Mouse (Mus musculus) midbrain, embryonic 15.5 days (tissue): ENCODE measurements around the gene Dhrs2. TPM values are rescaled to one million over a fixed set of nuclear protein-coding genes. Genes with fewer than 3 reads are reported as not detected.

Experiments used
- ATAC-seq: fragments of 200-750 bp; cut with Nextera tagmentation; replicated peaks from 2 replicates; pipeline ENCODE4 v1.8.0; 2017; ENCODE audit warnings: moderate TSS enrichment
- H3K27ac ChIP-seq: fragments of 300-500 bp; sonication (generic); 2 replicates; pipeline ENCODE4 v1.5.1; 2015; ENCODE audit warnings: mild to moderate bottlenecking, inconsistent platforms
- H3K27me3 ChIP-seq: fragments of 300-500 bp; sonication (generic); replicated peaks from 2 replicates; pipeline ENCODE4 v1.6.1; 2015; ENCODE audit warnings: inconsistent platforms
- H3K36me3 ChIP-seq: fragments of 300-500 bp; sonication (generic); replicated peaks from 2 replicates; pipeline ENCODE4 v1.6.1; 2015; ENCODE audit warnings: inconsistent platforms
- H3K4me1 ChIP-seq: fragments of 300-500 bp; sonication (generic); 2 replicates; pipeline ENCODE4 v1.6.1; 2015; ENCODE audit warnings: inconsistent platforms
- H3K4me2 ChIP-seq: fragments of 300-500 bp; sonication (generic); 2 replicates; pipeline ENCODE4 v1.6.1; 2015; ENCODE audit warnings: inconsistent platforms, mild to moderate bottlenecking, moderate library complexity
- H3K4me3 ChIP-seq: fragments of 300-500 bp; sonication (generic); 2 replicates; pipeline ENCODE4 v1.5.1; 2015; ENCODE audit warnings: mild to moderate bottlenecking, inconsistent platforms
- H3K9ac ChIP-seq: fragments of 300-500 bp; sonication (generic); 2 replicates; pipeline ENCODE4 v1.6.1; 2015; ENCODE audit warnings: mild to moderate bottlenecking, inconsistent platforms
- H3K9me3 ChIP-seq: fragments of 300-500 bp; sonication (generic); 2 replicates; pipeline ENCODE4 v1.6.1; 2016; ENCODE audit warnings: inconsistent platforms
- WGBS: fragments of 180-500 bp; shearing (Covaris S2); methylation state at CpG from one replicate; pipeline ENCODE4 v1.1.7; 2015; ENCODE audit warnings: mixed read lengths; 5-methylcytosine and 5-hydroxymethylcytosine counted together
- polyA plus RNA-seq: library from polyadenylated mRNA; unstranded; fragments of >200 nt; fragmentation: Nextera tagmentation; extraction: Ambion mirVana; gene quantifications from 2 replicates; pipeline ENCODE4 v1.2.1, GENCODE M21; 2015

Gene Dhrs2
- polyA plus RNA-seq, 1 experiment from 2014 or later: 0.80 TPM

DNA sequence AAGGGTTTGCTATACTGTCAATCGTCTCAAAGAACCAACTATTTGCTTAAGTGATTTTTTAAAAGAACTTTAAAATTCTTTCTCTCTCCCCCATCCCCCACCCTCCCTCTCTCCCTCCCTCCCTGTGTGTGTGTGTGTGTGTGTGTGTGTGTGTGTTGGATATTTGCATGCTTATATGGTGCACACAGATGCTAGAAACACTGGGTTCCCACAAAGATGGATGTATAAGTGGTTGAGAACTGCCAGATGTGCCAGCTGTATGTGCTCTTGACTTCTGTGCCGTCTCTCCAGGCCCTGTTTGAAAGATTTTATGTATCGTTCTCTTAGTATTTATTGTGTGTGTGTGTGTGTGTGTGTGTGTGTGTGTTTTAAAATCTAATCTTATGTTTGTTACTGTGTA is 17.3 kb upstream of the Dhrs2 start:
- WGBS: 68% methylated on average over 3 of the region's 3 CpGs

DNA sequence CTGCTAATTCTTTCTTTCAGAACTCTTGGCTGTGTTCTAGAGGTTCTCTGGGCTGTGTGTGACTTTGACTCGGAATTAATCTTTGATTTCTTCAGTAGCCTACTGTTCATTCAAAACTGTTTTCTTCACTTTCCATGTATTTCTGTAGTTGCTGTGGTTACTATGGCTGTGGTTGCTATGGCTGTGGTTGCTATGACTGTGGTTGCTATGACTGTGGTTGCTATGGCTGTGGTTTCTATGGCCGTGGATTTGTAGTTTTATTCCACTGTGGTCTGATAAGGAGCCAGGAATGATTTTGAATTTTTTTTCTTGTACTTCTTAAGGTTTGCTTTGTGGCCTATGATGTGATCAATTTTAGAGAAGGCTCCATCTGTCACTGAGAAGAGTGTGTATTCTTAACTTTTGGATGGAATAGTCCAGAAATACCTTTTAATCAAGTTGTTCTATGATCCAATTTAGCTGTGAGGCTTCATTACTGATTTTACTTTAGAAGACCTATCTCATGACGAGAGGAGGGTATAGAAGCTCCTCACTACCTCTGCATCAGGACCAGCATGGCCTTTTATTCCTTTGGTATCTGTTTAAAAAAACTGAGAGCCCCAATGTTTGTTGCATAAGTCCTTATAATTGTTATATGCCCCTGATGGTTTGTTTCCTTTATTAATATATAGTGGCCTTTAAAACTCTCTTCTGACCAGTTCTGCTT is 16.6 kb upstream of the Dhrs2 start:
- Histone ChIP-seq H3K9ac (no peak overlapping the region), H3K9me3 (no peaks in the 10 kb centered on the region), H3K27me3 (no peaks in the 10 kb centered on the region), H3K4me2 (peak overlapping the region; percentile 19; the same call in 1 of the 2 replicates), H3K36me3 (no peaks in the 10 kb centered on the region), H3K4me1 (peaks cover 23% of the 10 kb centered on the region), H3K4me3 (no peak overlapping the region), H3K27ac (peak overlapping the region; percentile 72)
- ATAC-seq: peak; percentile 99
- 14% methylated on average over 3 of the region's 3 CpGs for WGBS

More for the DNA sequence above, 17.3 kb upstream of the Dhrs2 start:
- H3K9me3 ChIP-seq: no peaks in the 10 kb centered on the region
- H3K27me3 ChIP-seq: no peaks in the 10 kb centered on the region
- peak overlapping the region; percentile 72 for H3K27ac ChIP-seq
- no peak overlapping the region for H3K9ac ChIP-seq
- ATAC-seq: peak; percentile 64
- no peaks in the 10 kb centered on the region for H3K36me3 ChIP-seq
- 0 out of 2 replicates have a peak overlapping the region, but pooled peaks have one; percentile 19 for H3K4me2 ChIP-seq
- H3K4me3 ChIP-seq: no peak overlapping the region
- H3K4me1 ChIP-seq: peaks cover 23% of the 10 kb centered on the region

DNA sequence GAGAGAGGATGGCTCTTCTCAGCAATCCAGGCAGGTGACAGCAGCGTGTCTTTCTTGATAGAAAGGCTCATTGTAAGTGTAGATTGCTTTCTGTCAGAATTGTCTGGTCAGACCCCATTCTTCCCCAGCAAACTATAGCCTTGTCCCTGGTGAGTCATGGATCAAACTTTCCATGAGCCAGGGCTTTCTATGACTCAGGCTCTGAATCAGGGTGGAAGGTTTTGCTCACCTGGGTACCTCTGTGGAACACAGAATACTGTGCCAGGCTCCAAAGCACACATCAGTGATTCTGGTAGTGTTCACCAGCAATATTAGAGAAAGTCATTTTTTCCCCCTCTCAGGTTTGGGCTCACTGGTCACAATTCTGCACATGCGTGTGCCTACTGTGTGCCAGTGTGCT is 13.5 kb upstream of the Dhrs2 start:
- no peaks in the 10 kb centered on the region for H3K36me3 ChIP-seq
- no peaks in the 10 kb centered on the region for H3K27me3 ChIP-seq
- no peak for ATAC-seq
- H3K9ac ChIP-seq: no peak overlapping the region
- peaks cover 23% of the 10 kb centered on the region for H3K4me1 ChIP-seq
- no peak overlapping the region for H3K4me2 ChIP-seq
- H3K27ac ChIP-seq: no peak overlapping the region
- 80% methylated on average over 2 of the region's 2 CpGs for WGBS
- H3K9me3 ChIP-seq: no peaks in the 10 kb centered on the region
- H3K4me3 ChIP-seq: no peak overlapping the region

DNA sequence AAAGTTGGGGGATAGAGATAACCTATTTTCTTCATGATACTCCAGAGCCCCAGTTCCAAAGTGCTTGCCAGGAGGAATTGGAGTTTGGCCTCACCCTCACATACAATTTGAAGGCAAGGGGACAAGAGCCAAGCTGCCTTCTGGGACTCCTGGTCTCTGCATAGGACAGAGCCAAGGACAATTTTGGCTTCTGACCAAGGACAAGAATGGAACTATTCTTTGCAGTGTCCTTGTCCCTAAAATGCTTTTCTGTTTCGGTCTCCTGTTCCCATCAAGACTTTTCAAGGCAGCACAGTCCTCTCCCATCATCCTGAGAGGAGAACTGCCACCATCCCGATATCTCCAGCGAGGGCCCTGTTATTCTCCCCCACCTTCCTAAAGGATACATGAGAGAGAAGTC is 8.2 kb upstream of the Dhrs2 start:
- no peak overlapping the region for H3K27ac ChIP-seq
- H3K9me3 ChIP-seq: no peaks in the 10 kb centered on the region
- ATAC-seq: no peak
- no peak overlapping the region for H3K4me2 ChIP-seq
- no peaks in the 10 kb centered on the region for H3K4me1 ChIP-seq
- H3K9ac ChIP-seq: no peak overlapping the region
- 85% methylated on average over 3 of the region's 3 CpGs for WGBS
- H3K36me3 ChIP-seq: no peaks in the 10 kb centered on the region
- no peaks in the 10 kb centered on the region for H3K27me3 ChIP-seq
- H3K4me3 ChIP-seq: no peak overlapping the region

DNA sequence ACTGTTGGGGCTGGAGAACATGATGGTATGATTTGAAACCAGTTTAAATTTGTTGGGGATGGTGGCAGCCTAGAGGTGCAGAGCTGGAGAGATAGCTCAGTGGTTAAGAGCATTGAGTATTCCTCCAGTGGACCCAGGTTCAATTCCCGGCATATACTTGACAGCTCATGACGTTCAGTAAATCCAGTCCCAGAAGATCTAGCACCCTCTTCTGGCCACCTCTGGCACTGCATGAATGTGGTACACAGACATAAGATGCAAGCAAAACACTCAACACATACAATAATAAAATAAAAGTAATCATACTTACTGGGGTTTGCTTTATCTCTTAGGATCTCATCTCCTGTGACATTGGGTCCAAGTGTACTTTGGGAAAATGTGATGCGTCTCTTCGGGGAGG is 7.3 kb upstream of the Dhrs2 start:
- no peak for ATAC-seq
- no peaks in the 10 kb centered on the region for H3K9me3 ChIP-seq
- no peak overlapping the region for H3K9ac ChIP-seq
- H3K4me1 ChIP-seq: no peaks in the 10 kb centered on the region
- WGBS: 62% methylated on average over 4 of the region's 4 CpGs
- H3K27ac ChIP-seq: no peak overlapping the region
- no peaks in the 10 kb centered on the region for H3K27me3 ChIP-seq
- no peak overlapping the region for H3K4me2 ChIP-seq
- no peak overlapping the region for H3K4me3 ChIP-seq
- no peaks in the 10 kb centered on the region for H3K36me3 ChIP-seq

DNA sequence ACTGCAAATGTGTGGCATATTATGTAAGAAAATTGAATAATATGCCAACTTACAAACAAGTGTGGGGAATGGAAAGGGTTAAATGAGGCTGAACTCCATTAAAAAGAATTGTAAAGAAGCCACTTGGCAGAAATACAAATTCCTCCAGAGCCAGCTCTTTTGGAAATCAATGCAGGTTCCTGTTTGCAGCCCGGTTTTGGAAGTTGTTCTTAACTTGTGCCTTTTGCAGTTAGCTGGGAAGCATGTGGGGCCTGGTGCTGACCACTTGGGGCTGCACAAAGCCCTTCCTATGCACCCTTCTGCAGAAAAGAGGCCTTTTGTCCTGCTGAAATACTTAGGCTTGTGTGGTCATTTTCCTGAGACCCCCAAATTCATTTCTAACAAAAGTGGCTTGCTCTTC is 1.4 kb downstream of the Dhrs2 start:
- no peak overlapping the region for H3K9ac ChIP-seq
- no peak for ATAC-seq
- H3K9me3 ChIP-seq: no peaks in the 10 kb centered on the region
- 0 out of 2 replicates have a peak, but pooled peaks cover 2% of the 10 kb centered on the region for H3K4me1 ChIP-seq
- no peak overlapping the region for H3K4me3 ChIP-seq
- no peak overlapping the region for H3K4me2 ChIP-seq
- WGBS: 33% methylated on average over 1 of the region's 1 CpGs
- no peaks in the 10 kb centered on the region for H3K27me3 ChIP-seq
- H3K27ac ChIP-seq: no peak overlapping the region
- H3K36me3 ChIP-seq: no peaks in the 10 kb centered on the region

DNA sequence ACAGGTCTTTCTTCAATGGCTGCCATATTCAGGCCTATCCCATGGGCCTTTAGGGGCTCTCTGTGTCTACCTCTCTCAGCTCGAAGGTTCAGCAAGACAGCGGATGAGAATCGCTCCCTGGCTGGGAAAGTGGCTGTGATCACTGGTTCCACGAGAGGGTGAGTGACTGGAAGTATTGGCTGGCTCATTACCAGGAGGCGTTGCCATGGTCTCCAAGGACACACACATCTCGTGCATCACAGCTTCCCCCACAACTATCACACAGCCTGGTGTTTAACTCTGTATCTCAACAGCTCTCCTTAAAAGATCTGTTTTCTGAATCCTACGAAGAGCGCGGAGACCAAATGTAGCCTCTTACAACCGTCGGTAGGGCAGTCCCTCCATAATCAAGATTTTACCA is 12.8 kb downstream of the Dhrs2 start:
- Histone ChIP-seq H3K9ac (no peak overlapping the region), H3K36me3 (no peaks in the 10 kb centered on the region), H3K27me3 (no peaks in the 10 kb centered on the region), H3K27ac (no peak overlapping the region), H3K4me3 (no peak overlapping the region), H3K4me2 (no peak overlapping the region), H3K4me1 (no peaks in the 10 kb centered on the region), H3K9me3 (no peaks in the 10 kb centered on the region)
- WGBS: 87% methylated on average over 11 of the region's 11 CpGs
- no peak for ATAC-seq

DNA sequence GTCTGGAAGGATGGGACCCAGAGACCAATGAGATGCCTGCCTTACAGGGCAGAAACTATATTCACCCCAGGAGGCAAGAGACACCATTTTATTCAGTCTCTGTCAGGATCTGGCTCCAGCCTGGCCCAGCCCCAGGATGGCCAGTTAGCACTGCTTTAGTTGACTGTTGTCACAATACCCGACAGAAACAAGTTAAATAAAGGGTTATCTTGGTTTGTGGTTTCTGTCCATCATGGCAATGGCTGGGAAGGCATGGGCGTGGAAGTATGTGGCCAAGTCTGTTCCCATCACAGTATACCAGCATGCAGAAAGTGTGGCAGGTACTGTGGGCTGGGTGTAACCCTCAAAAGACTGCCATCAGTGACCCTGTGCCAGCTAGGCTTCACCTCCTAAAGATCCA is 14.9 kb downstream of the Dhrs2 start:
- Histone ChIP-seq H3K27ac (no peak overlapping the region), H3K27me3 (no peaks in the 10 kb centered on the region), H3K9me3 (no peaks in the 10 kb centered on the region), H3K4me3 (no peak overlapping the region), H3K4me2 (no peak overlapping the region), H3K36me3 (no peaks in the 10 kb centered on the region), H3K9ac (no peak overlapping the region), H3K4me1 (no peaks in the 10 kb centered on the region)
- WGBS: 69% methylated on average over 2 of the region's 2 CpGs
- no peak for ATAC-seq

DNA sequence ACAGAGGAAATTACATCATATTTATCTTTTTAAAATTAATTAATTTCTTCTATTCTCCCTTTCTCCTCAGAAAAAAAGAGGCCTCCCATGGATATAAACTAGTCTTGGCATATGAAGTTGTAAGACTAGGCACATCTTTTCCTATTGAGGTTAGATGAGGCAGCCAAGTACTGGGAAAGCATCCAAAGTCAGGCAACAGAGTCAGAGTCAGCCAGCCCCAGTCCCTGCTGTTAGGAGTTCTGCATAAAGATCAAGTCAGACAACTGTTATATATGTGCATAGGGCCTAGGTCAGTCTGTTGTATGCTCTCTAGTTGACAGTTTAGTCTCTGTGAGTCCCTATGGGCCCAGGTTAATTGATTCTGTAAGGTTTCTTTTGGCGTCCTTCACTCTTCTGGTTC is 20.9 kb downstream of the Dhrs2 start:
- ATAC-seq: no peak
- H3K27ac ChIP-seq: no peak overlapping the region
- 96% methylated on average over 1 of the region's 1 CpGs for WGBS
- no peaks in the 10 kb centered on the region for H3K9me3 ChIP-seq
- no peaks in the 10 kb centered on the region for H3K36me3 ChIP-seq
- no peak overlapping the region for H3K9ac ChIP-seq
- H3K4me1 ChIP-seq: 0 out of 2 replicates have a peak, but pooled peaks cover 6% of the 10 kb centered on the region
- no peak overlapping the region for H3K4me3 ChIP-seq
- H3K27me3 ChIP-seq: no peaks in the 10 kb centered on the region
- H3K4me2 ChIP-seq: no peak overlapping the region

DNA sequence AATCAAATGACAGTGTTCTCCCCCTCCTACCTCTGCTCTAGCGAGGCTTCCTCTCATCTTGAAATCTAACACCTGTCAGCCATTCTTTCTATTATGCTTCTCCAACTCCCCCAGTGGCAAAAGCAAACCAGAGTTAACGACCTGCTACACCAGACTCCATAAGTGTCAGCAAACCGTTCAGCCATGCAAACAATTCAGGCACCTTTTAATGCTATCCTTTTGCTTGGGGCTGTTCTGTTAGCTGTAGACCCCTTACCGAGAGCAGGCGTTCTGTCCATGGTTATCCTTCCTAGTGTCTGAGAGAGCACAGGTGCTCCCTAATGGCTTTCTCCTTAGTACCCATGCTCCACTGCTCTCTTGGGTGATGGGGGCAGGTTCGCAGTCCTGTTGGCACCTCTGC is 25.4 kb downstream of the Dhrs2 start:
- 0 out of 2 replicates have a peak, but pooled peaks cover 6% of the 10 kb centered on the region for H3K4me1 ChIP-seq
- no peak overlapping the region for H3K4me3 ChIP-seq
- H3K27me3 ChIP-seq: no peaks in the 10 kb centered on the region
- H3K36me3 ChIP-seq: no peaks in the 10 kb centered on the region
- ATAC-seq: no peak
- no peak overlapping the region for H3K27ac ChIP-seq
- no peak overlapping the region for H3K4me2 ChIP-seq
- 31% methylated on average over 6 of the region's 6 CpGs for WGBS
- no peak overlapping the region for H3K9ac ChIP-seq
- H3K9me3 ChIP-seq: no peaks in the 10 kb centered on the region

DNA sequence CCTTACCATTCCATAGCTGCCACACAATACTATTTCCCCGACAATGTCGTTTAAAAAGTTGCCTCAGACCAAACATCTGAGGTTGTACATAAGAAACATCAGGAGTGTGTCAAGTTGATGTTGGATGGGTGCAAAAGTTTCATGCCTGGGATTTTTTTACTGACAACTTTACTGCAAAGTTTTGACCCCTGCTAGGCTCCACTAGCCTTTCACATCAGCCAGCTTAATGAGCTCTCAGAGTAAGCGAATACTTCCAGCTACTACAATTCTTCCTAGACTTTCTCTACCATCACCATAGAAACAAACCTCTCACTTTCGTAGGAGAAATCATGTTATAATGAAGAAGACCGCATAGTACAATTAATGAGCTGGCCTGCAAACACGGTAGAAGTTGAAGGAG is 26.5 kb downstream of the Dhrs2 start:
- H3K27ac ChIP-seq: no peak overlapping the region
- no peaks in the 10 kb centered on the region for H3K9me3 ChIP-seq
- H3K4me2 ChIP-seq: no peak overlapping the region
- H3K4me3 ChIP-seq: no peak overlapping the region
- no peak for ATAC-seq
- H3K27me3 ChIP-seq: no peaks in the 10 kb centered on the region
- no peaks in the 10 kb centered on the region for H3K36me3 ChIP-seq
- WGBS: 82% methylated on average over 6 of the region's 6 CpGs
- H3K9ac ChIP-seq: no peak overlapping the region
- H3K4me1 ChIP-seq: 0 out of 2 replicates have a peak, but pooled peaks cover 6% of the 10 kb centered on the region

DNA sequence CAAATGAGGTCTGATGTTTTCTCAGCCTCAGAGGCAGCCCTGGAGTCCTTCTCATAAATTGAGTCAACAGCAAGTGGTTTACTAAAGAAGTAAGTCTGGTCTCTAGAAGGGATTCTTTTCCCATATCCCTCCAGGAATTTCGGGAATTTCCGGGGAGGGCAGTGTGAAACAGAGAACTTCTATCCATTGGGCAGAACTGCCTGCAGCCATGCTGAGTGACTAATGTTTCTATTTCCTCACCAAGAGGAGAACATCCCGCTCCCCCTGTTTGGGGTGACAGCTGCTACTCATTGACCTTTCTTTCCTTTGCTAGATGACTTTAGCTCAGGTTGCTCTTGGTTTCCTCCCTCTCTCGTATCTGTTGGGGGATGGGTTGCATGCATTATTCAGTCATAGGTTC is 31.8 kb downstream of the Dhrs2 start:
- 70% methylated on average over 4 of the region's 4 CpGs for WGBS
- Histone ChIP-seq H3K27me3 (no peaks in the 10 kb centered on the region), H3K9me3 (no peaks in the 10 kb centered on the region), H3K9ac (no peak overlapping the region), H3K4me3 (no peak overlapping the region), H3K4me2 (no peak overlapping the region), H3K4me1 (no peaks in the 10 kb centered on the region), H3K27ac (no peak overlapping the region), H3K36me3 (no peaks in the 10 kb centered on the region)
- ATAC-seq: no peak

DNA sequence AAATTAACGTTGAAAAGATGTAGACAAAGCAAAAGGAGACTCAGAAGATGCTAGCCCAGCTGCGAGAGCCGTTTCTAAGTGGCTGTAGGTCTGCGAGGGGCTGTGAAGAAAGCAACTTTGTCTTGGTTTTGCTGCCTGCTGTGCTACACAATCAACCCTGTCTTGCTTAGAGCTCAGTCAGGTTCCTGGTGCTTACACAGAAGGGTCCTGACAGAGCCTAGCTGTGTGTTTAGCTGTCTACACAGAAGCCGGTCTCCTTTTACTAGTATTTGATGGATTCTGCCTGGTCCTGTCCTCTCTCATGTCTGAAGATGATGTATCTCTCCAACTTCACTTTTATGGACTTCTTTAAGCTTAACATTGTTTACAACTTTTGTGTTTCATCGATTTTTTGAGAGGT is 33.6 kb downstream of the Dhrs2 start:
- Histone ChIP-seq H3K4me2 (no peak overlapping the region), H3K27ac (no peak overlapping the region), H3K4me1 (no peaks in the 10 kb centered on the region), H3K36me3 (no peaks in the 10 kb centered on the region), H3K27me3 (no peaks in the 10 kb centered on the region), H3K9ac (no peak overlapping the region), H3K4me3 (no peak overlapping the region), H3K9me3 (no peaks in the 10 kb centered on the region)
- 47% methylated on average over 6 of the region's 6 CpGs for WGBS
- ATAC-seq: no peak
